Mouse (Mus musculus) frontal cortex, adult (tissue): Measurements from ENCODE around the gene Gtf2i.

ENCODE experiments used
- ATAC-seq: cut with Nextera tagmentation; 2 replicates; pipeline ENCODE4 v1.9.2; 2017; ENCODE audit warnings: mild to moderate bottlenecking, moderate library complexity, mixed read lengths; ENCODE audit not compliant: low TSS enrichment

Gtf2i gene

DNA sequence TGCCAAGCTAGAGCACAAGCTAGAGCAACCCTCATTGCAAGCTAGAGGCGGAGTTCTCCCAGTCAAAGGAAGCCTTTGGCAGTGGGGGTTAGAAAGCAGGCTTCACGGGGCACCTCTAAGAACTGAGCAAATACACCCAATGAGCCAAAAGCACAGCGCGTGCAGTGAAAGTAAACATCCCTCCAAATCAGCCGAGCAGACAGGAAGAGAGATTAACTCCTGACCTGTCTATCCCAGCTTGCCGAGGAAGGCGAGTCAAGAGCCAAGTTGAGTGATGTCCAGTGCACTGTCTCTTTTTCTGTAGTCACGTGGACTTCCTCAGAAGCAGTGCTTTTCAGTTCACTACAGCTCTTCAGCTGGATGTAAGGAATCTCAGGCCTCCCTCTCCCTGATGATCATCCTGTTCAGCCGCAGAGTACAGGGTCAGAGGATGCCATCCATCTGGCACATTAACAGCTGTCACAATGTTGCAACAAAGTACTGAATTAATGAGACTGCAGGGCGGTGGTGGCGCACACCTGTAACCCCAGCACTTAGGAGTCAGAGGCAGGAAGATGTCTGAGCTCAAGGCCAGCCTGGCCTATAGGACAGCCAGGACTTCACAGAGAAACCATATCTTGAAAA lies 104.5 kb downstream of the Gtf2i start:
- no peak for ATAC-seq

DNA sequence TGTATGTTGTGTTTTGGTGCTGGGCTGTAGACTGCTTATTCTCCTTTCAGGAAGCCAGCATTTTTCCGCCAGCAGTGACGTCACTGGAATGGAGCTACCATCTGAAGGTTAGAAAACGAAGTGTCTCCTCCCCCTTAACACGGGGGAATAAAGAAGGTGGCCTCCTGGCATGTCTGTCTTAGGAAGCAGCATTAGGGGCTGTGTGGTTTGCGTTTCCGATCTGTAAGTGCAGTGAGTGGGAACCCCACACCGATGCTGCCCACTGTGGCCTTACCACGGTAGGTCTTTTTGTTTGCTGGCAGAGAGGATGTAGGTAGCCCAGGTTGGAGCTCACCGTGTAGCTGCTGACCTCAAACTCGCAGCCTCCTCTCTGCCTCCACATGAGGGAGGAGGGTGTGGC lies 107.8 kb downstream of the Gtf2i start:
- no peak for ATAC-seq

DNA sequence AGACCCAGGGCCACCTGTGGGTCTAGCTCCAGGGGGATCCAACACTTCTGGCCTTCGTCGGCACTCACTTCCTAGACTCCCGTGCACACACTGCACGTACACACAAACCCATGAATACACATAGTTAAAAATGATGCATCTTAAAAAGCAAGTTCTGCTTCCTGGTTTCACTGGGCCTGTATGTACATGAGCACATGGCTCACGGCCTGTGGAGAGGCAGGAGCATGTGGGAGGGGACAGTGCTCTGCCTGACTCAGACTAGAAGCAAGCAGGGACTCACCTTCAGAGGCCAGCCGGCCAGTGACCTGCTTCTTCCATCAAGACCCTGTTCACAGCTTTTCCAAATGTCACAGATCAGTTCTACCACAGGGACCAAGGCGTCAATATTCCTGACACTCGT lies 120.9 kb downstream of the Gtf2i start:
- no peak for ATAC-seq

DNA sequence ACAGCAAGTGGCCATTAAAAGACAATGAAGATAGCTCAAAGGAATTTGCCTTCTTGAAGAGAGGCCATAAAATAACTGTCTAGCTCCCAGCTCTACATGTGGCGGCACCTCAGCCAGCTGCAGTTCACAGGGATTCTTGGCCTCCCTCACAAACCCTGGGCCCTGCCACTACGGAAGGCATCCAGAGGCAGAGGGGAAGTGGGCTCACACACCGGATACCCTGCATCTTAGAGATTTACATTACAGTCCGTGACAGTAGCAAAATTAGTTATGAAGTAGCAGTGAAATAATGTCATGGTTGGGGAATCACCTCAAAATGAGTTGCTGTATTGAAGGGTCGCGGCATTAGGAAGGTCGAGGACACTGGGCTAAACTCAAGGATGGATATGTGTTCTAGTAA lies 126.0 kb downstream of the Gtf2i start:
- no peak for ATAC-seq
